Mouse (Mus musculus) heart, postnatal 10 days (tissue): Measurements from ENCODE around the gene Hexim1. TPM values are rescaled to one million over a fixed set of nuclear protein-coding genes. Genes with fewer than 3 reads are reported as not detected.

Experiments
- DNase-seq, 2 experiments: peaks; one replicate each; pipeline ENCODE4 v3.0.0; 2021
- intact Hi-C: fragments of 180-260 bp; cut with DNase I; formaldehyde crosslinking; loops from one replicate; pipeline ENCODE4 v1.15.1; 2025
- total RNA-seq, 2 experiments: library from RNA; stranded (reverse); gene quantifications; 2 replicates each; pipeline ENCODE4 v1.2.3; 2021

Hexim1 gene
- total RNA-seq, 2 experiments from 2014 or later: 20.4 to 22.6 TPM

- intact Hi-C loops: loop anchor here (1.0 kb wide), 1 partner anchor 13 kb away; no protein-coding TSS in a partner anchor
- DNase-seq: peak; percentile 88 to 89
Measured at GRCm38 (mm10) chr11:103115163-103116007, 646 bp upstream of the Hexim1 start.

- intact Hi-C loops: loop anchor here (1.0 kb wide), 3 partner anchors 14 to 42 kb away; no protein-coding TSS in a partner anchor
- peak; percentile 87 to 89 for DNase-seq
Measured at GRCm38 (mm10) chr11:103116959-103117590, 1.0 kb downstream of the Hexim1 start.

- DNase-seq: peak in 1 of 2 experiments; percentile 71
- intact Hi-C loops: loop anchor here (1.0 kb wide), 2 partner anchors 14 to 42 kb away; no protein-coding TSS in a partner anchor
Measured at GRCm38 (mm10) chr11:103117591-103118009, 1.6 kb downstream of the Hexim1 start.

DNA sequence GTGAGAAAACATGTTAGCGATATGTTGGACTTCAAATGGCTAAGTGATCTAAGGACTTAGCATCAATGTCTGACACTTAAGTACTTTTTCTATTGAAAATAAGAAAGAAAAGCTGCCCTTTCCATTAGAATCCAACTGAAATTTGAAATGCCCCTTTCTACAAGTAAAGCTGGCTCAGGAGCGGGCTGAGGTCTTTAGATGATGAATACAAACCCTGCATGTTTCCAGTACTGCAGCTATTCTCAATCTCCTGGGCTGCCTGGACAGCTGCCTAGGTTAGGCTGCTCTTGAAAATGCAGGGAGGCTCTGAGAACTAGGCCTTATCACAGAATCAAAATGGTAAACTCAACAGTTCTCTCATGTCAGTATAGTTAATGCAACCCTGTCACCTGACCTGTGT, 2.8 kb downstream of the Hexim1 start:
- intact Hi-C loops: no loop called here
- DNase-seq: no peak

DNA sequence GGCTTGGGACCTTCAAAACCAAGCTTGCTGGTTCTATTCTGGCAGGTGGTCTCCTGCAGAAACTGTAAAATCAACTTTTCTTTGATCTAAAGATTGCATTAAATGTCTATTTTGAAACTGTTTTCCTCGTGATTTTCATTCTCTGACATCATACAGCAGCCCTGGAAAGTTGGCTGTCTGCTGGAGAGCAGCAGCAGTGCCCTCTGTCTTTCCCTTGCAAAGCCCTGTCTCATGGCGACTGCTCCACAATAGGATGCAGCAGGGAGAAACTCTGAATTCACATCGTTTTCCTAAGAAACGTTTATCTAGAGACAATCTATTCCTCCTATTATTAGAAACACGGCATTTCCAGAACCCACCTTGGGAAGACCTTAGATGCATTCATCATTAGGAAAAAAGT, 3.6 kb downstream of the Hexim1 start:
- DNase-seq: no peak
- intact Hi-C loops: no loop called here

- intact Hi-C loops: no loop called here
- DNase-seq: peak in 1 of 2 experiments; percentile 61
Measured at GRCm38 (mm10) chr11:103120315-103120714, 4.3 kb downstream of the Hexim1 start.

GRCm38 (mm10) chr11:103131701-103132575, 15.9 kb downstream of the Hexim1 start, which contains the start of gene Hexim2:
Gene Hexim2, plus strand, starts transcription at chr11:103132429.
- peak; percentile 76 to 82 for DNase-seq
- intact Hi-C loops: loop anchor here (1.0 to 2.0 kb wide), 2 partner anchors 15 to 27 kb away; no protein-coding TSS in a partner anchor

- peak; percentile 100 for DNase-seq
- intact Hi-C loops: loop anchor here (2.0 kb wide), 1 partner anchor 26 kb away; no protein-coding TSS in a partner anchor
Measured at GRCm38 (mm10) chr11:103132576-103133455, 16.8 kb downstream of the Hexim1 start.

DNA sequence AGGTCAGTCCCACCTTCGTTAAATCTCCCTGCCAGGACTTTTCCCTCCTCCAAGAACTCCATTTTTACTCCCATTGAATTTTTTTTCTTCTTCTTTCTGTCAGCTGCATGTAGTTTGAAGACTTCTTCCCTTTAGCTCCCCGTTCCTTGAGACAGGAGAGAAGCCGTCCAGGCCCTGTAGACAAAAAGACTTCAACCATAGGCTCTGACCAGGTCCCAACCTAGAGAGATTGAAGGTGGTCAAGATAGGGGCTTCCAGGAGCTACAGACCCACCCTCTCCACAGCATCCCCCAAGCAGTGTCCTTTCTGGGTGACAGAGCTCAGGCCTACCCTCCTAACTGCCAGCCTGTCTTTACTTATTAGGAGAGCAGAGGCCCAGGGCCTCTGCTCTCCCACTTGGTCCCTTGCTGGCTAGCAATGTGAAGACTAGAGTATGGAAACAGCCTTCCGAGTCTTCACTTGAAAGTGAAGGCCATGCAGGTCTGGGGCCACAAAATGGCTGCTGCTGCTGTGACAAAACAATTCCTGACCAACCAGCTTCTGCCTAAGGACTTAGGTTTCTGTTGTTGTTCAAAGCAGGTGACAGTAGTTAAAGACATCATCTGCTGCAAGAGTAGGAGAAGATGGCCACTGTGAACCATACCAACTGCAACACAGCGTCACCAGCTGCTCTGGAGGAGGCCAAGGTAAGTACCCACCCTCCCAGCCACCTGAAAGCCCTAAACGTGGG, 17.6 kb downstream of the Hexim1 start:
- DNase-seq: no peak
- intact Hi-C loops: loop anchor here (2.0 kb wide), 1 partner anchor 25 kb away; no protein-coding TSS in a partner anchor

- no peak for DNase-seq
- intact Hi-C loops: no loop called here
Measured at GRCm38 (mm10) chr11:103134221-103134620, 18.2 kb downstream of the Hexim1 start.

DNA sequence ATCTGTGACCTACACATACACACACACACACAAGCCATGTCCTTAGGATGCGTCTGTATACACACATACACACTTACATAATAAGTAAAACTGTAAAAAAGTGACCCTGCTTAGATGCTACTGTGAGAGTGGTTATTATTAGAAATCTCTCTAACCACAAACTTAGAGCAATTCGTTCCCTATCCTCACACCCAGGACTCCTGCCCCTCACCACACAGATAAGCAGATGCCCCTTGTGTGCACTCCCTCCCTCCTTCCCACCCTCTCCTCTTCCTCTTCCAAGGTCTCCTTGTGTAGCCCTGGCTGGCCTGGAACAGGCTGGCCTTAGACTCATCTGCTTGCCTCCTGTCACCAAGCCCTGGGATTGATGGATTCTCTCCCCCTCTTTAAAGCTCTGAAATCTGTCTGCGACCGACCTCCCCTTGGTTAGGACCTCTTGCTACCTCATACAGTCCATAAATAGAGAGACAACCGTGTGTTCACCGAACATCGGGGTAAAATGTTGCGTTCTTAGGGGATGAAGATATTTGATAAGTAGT, 20.1 kb downstream of the Hexim1 start:
- DNase-seq: no peak
- intact Hi-C loops: no loop called here

- intact Hi-C loops: no loop called here
Measured at GRCm38 (mm10) chr11:103139951-103140762, 24.1 kb downstream of the Hexim1 start.

DNA sequence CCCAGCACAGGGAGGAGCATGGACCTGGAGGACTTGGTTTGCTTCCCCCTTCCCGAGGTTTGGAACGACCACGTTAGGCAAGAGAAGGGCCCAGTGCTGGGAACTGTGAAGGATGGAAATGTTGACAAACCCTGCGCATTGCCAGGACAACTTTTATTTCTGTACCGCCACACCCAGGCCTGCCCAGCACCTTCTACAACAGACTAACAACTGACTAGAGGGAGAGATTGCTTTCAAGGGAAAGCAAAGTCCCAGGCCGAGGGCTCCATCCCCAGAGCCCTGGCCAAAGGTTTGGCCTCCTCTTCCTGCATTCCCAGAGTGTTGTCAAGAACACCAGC, 24.7 kb downstream of the Hexim1 start:
- intact Hi-C loops: no loop called here
- DNase-seq: no peak

More at GRCm38 (mm10) chr11:103139951-103140762, 24.1 kb downstream of the Hexim1 start:
- DNase-seq: peak in 1 of 2 experiments; percentile 31

DNA sequence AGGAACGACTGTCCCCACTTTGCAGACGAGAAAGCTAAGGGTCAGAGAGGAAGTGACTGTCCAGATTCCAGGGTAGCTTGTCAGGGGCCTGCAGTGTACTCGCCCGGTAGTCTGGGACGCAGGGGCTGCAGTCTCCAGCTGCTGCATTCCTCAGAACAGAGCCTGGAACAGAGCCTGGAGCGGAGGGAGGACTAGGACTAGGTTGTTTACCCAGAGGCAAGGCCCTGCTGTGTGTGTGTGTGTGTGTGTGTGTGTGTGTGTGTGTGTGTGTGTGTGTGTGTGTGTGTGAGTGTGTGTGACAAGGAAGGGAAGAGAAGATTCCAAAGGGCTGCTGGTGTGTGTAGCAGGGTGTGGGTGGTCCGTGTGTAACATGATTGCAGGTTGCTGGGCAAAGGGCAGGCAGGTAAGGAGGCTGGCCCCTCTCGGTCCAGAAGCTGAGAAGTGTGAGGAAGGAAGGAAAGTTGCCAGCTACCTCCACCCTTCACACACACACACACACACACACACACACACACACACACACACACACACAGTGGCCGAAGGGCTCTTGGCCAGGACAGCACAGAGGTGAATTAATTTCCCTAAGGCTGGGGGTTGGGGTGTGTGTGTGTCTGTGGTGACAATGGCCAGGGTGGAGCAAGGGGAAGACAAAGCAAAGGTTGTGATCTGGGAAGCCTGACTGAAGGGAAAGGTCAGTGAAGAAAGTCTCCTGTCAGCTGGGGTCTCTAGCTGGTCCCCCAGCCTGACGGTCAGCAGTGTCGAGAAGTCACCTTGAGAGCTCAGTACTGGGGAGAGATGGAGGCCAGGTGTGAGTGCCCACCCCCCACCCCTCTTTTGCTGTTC, 25.3 kb downstream of the Hexim1 start:
- DNase-seq: peak; percentile 84 to 87
- intact Hi-C loops: no loop called here

DNA sequence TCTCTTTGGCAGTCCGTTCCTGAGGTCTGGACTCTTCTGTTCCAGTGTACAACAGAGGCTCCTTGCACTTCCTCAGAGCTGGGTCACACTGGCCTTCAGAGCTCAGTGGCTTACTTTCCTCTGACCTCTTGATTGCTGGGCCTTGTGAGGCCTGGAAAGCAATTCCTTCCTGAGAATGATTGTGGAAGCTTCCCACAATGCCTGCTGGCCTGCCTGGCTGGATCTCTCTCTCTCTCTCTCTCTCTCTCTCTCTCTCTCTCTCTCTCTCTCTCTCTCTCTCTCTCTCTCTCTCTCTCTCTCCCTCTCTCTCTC, 25.9 kb downstream of the Hexim1 start:
- peak; percentile 42 to 55 for DNase-seq

GRCm38 (mm10) chr11:103142441-103143182, 26.6 kb downstream of the Hexim1 start:
- peak; percentile 63 to 72 for DNase-seq
- intact Hi-C loops: no loop called here

More for the DNA sequence above, 25.9 kb downstream of the Hexim1 start:
- intact Hi-C loops: no loop called here
